Mouse (Mus musculus) adrenal gland, postnatal 4 days (tissue): ENCODE measurements around the gene Csnk2b. TPM values are rescaled to one million over a fixed set of nuclear protein-coding genes. Genes with fewer than 3 reads are reported as not detected.
"Not testable (repeated sequence)": the region's sequence is repeated elsewhere in the genome, so short reads cannot be mapped to it uniquely, and the experiment has no call there.

Experiments used
- DNase-seq, 2 experiments: peaks; one replicate each; pipeline ENCODE4 v3.0.0; 2021 to 2022; ENCODE audit warnings: low spot score in 2 of 2, mixed read lengths in 2 of 2
- total RNA-seq, 2 experiments: library from RNA; stranded (reverse); gene quantifications; 2 replicates each; pipeline ENCODE4 v1.2.3; 2021

The Csnk2b gene
- total RNA-seq, 2 experiments from 2014 or later: 199 to 211 TPM

- not testable (repeated sequence) for DNase-seq
Measured at GRCm38 (mm10) chr17:35123287-35123686, 1.4 kb upstream of the Csnk2b start.

- DNase-seq: peak; percentile 83 to 94
Measured at GRCm38 (mm10) chr17:35121143-35121799, 582 bp downstream of the Csnk2b start, which contains the start of gene Gpank1. TSS of gene Gpank1 (plus strand) at chr17:35121455.

- no peak for DNase-seq
Measured at GRCm38 (mm10) chr17:35120745-35121142, 1.1 kb downstream of the Csnk2b start.

GRCm38 (mm10) chr17:35115046-35116019 is 6.5 kb downstream of the Csnk2b start, which contains the start of gene Ly6g5b:
TSS of gene Ly6g5b (minus strand) at chr17:35115428.
- no peak for DNase-seq

- DNase-seq: no peak
Measured at GRCm38 (mm10) chr17:35111774-35112173, 10.1 kb downstream of the Csnk2b start.

- DNase-seq: no peak
Measured at GRCm38 (mm10) chr17:35108097-35108496, 13.8 kb downstream of the Csnk2b start, which contains the start of gene Ly6g5c. TSS of gene Ly6g5c (plus strand) at chr17:35108279.

GRCm38 (mm10) chr17:35106522-35106921 is 15.3 kb downstream of the Csnk2b start:
- DNase-seq: no peak

GRCm38 (mm10) chr17:35105740-35106389 is 16.0 kb downstream of the Csnk2b start:
- no peak for DNase-seq

- no peak for DNase-seq
Measured at GRCm38 (mm10) chr17:35104754-35105153, 17.1 kb downstream of the Csnk2b start.

GRCm38 (mm10) chr17:35104079-35104478 is 17.8 kb downstream of the Csnk2b start:
- DNase-seq: no peak

- no peak for DNase-seq
Measured at GRCm38 (mm10) chr17:35103221-35103690, 18.6 kb downstream of the Csnk2b start.

- no peak for DNase-seq
Measured at GRCm38 (mm10) chr17:35102299-35102698, 19.6 kb downstream of the Csnk2b start.

GRCm38 (mm10) chr17:35101161-35101560 is 20.7 kb downstream of the Csnk2b start:
- DNase-seq: no peak

- no peak for DNase-seq
Measured at GRCm38 (mm10) chr17:35100196-35100765, 21.6 kb downstream of the Csnk2b start.

GRCm38 (mm10) chr17:35097164-35097655 is 24.6 kb downstream of the Csnk2b start:
- DNase-seq: no peak

GRCm38 (mm10) chr17:35096597-35096996 is 25.3 kb downstream of the Csnk2b start:
- DNase-seq: no peak

GRCm38 (mm10) chr17:35094475-35095365 is 27.1 kb downstream of the Csnk2b start:
- DNase-seq: no peak

- DNase-seq: no peak
Measured at GRCm38 (mm10) chr17:35092403-35093198, 29.3 kb downstream of the Csnk2b start.
